Mouse (Mus musculus) neutrophil, adult 5-6 weeks (primary cell): ENCODE measurements around the gene Cdh26. TPM values are rescaled to one million over a fixed set of nuclear protein-coding genes. Genes with fewer than 3 reads are reported as not detected.

Experiments
- ATAC-seq: fragments of 151-379, 151-347 bp; 2 replicates; pipeline ENCODE4 v1.8.0; 2017; ENCODE audit warnings: mild to moderate bottlenecking, moderate TSS enrichment; ENCODE audit not compliant: insufficient number of reproducible peaks, poor library complexity, low FRiP score, severe bottlenecking; ENCODE audit errors: extremely low read depth
- total RNA-seq: library from RNA; stranded (forward); fragments of 200-1000 nt; gene quantifications from 2 replicates; pipeline ENCODE4 v1.2.3, GENCODE M21; 2017

The Cdh26 gene
- not detected in 2 replicates for total RNA-seq

DNA sequence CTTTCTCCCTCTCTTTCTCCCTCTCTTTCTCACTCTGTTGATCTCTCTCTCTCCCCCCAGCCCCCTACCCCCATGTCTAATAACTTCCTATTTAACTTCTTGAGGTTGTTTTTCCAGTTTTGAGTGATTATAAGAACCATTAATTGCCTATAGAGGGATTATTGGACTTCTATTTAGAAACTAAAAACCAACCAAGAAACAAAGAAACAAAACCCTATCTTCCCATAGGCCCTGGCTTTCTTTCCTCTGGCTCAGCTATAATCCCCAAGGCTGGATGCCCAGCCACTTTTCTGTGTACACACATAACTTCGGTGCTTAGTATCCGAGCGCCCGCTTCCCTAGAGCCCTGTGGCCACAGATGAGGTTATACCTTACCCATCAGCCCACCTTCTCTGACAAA lies at the start of gene Cdh26:
Cdh26 (plus strand) TSS at position 301 of the 400 bp plus-strand sequence.
- ATAC-seq, result no peak

DNA sequence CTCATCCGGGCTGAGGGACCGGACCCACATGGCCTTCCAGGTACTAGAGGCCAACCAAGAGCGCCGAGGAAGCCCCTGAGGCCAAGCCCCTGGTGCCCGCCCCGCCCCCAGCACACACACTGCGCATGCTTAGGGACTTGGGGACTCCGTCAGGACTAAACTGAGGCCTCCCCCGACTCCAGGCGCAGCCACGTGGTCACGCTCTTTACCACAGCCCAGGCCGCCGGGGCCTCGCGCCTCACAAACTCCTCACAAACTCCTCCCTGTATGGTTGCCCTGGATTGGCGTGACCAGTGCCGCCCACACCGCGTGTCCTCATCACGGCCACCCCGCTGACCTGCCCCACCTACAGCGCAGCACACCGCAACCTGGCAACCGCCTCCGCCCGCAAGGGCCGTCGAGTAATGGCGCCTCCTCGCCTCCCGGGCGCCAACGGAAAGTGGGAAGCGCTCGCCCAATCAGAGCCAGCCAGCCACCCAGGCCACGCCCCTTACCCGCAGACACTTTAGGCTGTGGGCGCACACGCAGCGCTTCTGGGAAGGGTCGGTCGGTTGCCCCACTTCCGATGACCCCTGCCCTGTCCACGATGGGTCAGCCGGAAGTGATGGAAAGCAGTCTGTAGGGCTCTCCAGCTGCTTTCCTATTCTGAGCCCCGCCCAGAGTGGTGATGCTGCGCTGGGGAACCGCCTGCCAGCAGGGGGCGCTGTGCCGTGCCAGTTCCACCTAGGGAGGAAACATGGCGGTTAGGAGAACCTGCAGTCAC lies 23.1 kb upstream of the Cdh26 start, which contains the start of gene Sycp2:
Sycp2 (minus strand) TSS at position 633 of the 763 bp plus-strand sequence.
- ATAC-seq, result peak; percentile 50; the same call in 1 of the 2 replicates

DNA sequence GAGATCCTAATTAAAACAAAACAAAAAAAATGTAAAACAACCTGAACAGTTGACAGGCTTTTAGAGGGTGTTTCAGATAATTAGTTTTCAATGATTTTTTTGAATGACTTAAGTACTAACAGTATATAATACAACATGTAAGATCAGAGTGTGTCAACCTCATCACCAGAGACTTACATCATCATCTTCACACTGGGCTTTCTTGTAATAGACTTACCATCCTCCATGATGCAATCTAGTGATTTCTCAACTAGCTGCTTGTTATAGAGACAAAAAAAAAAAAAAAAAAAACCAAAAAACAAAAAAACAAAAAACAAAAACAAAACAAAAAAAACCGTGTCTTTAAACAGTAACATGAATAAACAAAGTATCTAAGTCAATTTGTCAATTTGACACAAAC lies 21.3 kb upstream of the Cdh26 start:
- ATAC-seq, result peak; percentile 76

DNA sequence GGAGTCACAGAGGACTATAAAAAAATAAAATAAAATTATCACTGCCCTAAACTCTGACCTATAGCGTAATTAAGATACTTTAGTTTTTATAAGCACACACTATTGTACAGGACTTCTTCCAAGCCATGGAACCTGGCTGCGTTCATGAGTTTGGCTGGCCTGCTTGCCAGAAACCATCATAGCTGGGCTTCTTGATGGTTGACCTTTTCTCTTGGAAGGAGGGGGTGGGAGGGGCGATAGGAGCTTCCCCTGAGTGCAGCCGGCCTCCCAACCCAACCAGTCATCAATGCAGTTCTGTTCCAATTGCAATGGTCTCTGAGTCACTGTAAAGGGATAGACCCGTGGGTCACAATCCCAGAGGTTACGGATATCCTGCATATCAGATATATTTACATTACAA lies 20.0 kb upstream of the Cdh26 start:
- ATAC-seq, result no peak

DNA sequence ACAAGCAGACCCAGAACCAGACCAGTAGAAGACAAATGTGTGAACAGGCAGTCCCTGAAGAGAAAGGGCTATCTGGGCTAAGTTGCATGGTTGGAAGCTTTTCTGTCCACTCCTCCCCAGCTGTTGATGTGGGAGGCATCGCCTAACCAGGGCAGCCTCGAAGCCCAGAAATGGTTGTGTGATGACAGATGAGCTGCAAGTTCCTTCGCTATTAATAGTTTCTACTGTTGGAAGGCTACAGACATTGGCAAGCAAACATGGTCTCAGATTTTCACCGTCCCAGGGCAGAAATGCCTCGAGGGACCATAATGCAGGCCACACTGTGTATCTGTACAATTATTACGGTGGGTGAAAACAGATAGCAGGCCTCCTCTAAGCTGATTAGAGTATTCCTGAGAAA lies 17.7 kb upstream of the Cdh26 start:
- ATAC-seq, result no peak

DNA sequence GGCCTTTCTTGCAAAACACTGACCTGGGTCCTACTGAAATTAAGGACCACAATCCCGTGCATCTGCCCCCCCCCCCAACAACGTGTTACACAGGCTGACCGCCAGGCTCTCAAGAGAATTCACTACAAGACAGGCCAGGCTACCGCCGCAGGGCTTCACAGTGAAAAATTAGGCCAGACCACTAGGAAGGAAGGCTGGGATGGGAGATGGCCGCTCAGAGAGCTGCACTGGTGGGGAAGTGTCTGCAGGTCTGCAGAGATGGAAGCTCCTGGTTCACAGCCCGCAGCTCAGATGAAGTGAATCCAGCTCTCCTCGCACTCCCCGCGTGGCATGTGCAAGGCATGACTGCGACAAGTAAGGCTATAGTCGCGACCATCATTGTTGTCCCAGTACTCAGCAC lies 17.2 kb upstream of the Cdh26 start:
- ATAC-seq, result no peak

DNA sequence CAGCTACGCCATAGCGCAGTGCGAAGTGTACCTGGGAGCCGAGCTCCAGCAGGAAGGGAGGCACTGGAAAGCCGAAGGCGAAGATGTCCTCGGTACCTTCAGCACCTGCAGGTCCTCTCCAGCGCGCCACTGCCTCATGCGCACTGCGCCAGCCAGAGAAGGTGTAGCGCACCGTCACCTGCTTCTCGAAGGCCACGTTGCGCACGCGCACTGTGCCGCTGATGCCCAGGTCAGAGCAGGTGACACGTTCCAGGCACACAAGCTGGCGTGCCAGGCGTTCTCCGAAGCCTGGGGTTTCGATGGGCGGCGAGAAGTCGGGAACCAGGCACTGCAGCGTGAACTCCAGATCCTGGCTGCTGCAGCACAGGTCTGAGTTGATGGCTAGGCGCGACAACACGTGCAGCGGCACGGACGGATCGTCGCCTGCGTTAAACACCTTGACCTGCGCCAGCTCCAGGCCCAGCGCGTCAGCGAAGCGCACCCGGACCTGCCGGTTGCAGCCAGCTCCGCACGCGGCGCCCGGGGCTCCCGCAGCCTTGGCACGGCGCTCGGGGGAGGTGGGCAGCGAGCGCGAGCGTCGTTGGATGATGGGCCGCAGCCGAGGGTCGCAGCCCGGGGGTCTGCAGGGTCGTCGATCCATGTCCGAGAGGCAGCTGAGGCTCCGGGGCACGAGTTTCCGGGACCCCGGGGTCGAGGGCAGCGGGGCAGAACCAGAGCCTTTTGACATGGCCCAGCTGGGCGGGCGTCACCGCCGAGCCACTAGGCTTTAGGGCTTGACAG lies 16.7 kb upstream of the Cdh26 start:
- no peak for ATAC-seq

DNA sequence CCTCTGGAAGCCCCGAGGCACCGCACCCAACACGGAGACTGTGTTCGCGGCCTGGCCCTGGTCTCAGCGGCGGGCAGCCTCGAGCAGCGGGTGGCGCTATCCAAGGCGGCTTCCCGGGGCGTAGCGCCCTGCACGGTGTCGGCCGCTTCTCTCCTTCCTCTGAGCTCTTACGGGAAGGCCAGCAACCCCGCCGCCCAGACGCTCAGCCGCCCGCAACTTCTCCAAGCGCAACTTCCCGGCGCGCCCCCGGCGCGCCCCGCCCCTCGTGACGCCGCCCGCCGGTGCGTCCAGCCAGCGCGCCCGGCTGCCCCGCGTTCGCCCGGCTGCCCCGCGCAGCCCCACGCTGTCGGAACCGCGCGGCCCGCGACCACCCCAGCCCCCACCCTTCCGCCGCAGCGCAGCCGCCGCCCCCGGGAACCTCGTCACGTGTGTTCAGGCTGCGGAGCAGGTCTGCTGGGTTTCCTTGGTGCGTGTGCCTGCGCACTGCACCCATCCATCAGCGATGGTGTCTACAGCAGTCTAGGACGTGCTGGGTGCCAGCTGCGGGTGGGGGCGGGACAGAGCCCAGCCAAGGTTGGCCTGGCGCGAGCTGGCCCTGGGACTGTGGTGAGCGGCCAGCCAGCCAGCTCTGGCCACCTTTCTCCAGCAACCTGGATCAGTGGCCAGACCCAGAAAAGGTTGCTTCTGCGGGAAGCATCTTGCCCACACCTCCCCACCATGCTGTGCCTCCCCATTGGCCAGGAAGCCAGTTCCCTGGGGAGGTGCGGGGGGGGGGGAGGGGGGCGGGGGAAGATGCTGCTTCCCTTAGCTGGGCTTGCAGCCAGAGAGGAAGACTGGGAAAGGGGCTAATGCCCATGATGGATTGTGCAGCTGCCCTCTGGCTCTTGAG lies 15.8 kb upstream of the Cdh26 start, which contains the start of the genes Ppp1r3d and Fam217b:
Ppp1r3d (minus strand) TSS at position 212 of the 889 bp plus-strand sequence.
Fam217b (plus strand) TSS at position 264 of the 889 bp plus-strand sequence.
- peak; percentile 64 for ATAC-seq

DNA sequence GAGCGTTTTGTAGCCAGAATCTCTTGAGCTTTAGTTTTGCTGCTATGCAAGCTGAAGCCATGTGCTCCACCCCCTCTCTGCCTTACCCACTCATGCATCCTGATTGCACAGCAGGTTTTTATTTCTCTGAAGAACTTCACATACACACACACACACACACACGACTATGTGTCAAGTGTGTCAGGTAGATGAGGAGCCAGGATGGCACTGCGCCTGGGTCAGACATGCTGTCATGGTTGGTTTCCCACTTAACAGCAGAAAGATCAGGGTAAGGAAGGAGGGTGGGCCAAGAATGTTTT lies 15.2 kb upstream of the Cdh26 start:
- ATAC-seq, result no peak

DNA sequence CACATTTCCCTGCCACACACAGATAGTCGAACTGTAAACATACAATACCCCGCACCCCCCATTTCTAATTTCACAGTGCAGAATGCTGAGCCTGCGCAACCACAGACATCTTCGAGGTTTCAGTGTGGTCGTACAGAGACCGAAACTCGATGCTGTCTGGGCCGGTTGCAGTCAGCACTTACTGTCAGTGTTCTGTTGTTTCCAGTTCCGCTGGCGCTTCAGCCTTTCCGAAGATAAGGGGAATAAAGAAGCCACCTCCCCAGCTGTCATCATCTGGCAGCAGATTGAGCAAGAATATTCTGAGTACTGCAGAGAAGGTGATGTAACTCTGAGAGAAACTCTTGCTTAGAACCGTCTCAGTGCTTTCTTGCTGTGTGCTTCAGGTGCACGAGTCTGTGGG lies 13.9 kb upstream of the Cdh26 start:
- ATAC-seq, result peak; percentile 76

DNA sequence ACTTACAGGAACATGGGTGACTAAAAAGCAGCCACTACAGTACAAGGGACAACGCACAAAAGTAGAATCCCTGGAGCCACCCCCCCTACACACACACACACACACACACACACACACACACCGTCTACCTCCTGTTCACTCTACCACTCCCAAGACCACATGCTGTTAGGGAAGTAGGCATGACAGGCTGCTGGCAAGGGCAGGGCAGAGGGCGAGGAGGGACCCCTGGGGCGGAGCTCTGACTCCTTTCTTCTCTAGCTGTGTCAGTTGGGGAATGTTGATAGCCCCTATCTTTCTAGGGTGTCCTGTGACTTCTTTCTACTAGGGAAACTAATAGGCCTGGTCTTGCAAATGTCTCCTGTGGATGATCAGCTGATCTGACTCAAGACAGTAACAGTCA lies 13.4 kb upstream of the Cdh26 start:
- no peak for ATAC-seq

DNA sequence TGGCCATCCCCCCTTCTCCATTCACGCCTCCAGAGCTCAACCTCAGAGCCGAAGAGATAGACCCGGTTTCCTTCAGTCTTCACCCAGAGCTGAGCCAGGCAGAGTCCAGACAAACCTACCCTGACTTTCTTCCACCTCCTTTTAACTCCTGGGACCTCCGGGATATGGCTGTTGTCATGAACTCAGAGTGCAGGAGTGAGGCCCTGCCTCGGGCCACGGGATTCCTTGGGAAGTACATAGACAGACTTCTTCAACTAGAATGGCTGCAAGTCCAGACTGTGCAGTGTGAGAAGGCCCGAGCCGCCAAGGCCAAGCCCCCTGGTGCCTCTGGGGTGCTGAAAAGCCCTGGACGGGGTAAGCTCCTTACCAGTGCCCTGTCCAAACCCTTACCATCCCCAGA lies 9.8 kb upstream of the Cdh26 start:
- no peak for ATAC-seq

DNA sequence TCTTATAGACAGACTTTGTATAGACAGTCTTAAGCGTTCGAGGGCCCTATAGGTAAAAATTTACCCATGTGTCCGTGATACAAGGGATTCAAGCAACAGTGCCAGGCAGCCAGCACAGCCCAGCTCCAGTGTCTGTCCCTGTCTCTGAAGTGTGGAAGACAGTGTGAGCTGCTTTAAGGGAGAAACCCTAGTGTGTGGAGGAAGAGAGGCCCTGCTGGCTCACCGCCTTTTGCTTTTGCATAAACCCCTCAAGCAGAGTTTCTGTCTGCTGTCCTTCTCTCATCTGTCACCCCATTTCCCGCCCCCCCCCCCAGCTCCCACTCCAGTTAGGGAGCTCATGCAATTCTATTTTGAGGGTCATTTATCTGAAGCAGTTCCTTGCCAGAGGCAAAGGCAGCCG lies 8.7 kb upstream of the Cdh26 start:
- no peak for ATAC-seq

DNA sequence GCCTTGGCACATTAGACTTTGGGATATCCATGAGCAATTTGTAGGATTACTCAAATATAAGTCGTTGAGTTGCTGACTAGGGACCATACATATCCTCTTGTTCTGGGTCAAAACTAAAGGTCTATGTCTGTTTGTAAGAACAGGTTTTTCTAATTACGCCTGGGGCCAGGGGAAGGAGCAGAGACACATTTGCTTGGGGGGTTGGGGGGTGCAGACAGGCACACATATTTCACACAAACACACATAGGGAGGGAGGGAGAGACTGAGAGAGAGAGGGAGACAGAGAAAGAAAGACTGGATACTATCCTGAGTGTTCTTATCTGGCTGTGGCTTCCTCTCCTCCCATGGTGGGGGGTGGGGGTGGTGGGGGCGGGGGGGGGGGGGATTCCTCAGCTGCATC lies 8.1 kb upstream of the Cdh26 start:
- no peak for ATAC-seq

DNA sequence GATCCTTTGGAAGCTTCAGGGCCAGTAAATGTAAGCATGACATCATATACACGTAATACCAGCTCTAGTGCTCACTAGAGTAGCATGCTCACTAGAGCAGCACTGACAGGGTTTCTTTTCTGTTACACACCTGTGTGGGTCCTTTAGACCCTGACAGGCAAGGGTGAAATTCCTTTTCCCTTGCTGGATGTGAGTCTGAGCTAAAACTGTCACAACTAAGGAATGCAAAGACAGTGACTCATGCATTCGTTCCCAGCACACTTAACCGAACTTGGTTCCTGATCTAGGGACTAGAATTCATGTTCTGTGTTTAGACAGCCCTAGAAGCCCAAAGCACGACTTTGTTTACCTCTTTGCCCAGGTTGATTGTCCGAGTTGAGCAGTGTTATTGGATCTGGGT lies 7.1 kb upstream of the Cdh26 start:
- no peak for ATAC-seq

DNA sequence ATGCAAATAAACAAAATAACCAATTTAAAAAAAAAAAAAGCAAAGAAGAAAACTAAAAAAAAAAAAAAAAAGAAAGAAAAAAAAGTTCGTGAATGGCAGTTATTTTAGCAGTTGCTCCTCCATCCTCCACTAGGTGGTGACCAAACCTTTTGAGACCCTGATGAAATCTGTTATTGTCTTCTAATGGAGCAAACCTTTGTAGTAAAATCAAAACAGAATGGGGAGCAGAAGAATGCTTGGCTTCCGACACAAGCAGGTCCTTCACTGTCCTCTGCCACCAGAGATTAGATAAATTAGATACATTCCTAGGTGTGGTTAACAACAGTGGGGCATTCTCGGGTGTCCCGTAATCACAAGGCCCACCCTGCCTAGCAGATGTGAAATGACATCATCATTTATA lies 4.1 kb upstream of the Cdh26 start:
- no peak for ATAC-seq

DNA sequence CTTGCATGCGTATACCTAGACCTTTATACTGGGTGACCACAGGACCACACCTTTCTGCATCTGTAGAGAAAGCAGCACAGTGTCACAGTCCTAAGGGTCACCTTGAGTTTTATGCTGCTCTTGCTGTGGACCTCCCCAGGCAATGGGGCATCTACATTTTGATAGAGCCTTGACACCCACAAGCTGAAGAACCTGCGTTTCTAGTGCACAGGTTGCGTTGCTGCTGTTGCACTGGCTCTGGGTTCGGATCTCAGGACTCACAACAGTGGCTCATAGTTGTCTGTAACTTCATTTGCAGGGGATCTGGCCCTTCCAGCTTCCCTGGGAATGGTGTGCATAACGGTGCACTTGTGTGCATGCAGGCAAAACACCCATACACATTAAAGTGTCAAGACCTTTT lies 3.1 kb upstream of the Cdh26 start:
- ATAC-seq, result no peak

DNA sequence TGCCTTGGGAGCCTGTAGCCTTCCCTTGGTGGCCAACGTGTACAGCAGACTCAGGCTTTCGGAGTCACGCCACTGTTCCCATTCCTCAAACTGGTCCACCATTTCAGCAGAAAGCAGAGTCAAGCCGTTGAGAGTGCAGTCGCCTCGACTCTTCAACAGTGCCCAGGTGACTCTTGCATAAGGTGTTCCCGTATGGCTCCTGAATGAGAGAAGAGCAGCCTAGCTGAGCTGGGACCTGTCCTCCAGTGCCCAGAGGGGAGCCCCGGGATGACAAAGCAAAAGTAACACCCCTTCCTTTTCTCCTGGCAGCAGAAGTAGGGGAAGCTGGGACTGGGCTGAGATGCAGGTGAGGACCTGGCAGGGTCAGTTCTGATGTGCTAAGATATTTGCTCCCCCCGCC lies 2.1 kb upstream of the Cdh26 start:
- no peak for ATAC-seq

DNA sequence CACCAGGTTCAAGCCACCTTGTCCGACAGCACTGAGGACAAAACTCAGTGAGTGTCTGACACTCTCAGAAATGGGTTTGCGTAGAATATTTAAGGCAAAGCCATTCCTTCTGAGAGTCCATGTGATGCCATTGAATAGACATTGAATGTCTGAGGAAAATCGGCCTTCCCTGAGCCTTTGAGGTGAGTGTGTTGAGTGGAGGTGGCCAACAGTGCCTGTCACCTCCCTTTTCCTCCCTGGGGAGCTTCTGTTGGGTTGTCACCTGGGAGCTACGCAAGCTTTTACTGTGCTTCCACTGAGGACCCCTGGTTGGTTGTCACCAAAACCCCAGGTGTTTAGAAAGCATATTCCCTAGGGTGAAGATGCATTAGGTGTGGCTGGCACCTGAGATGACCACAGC lies 1.7 kb upstream of the Cdh26 start:
- ATAC-seq, result no peak
